Comparison of ENCODE assay signal across 18 mouse cellular contexts in genomic region chr5:113414639-113415038, GRCm38 (mm10). TPM values are rescaled to one million over a fixed set of nuclear protein-coding genes. Genes with fewer than 3 reads are reported as not detected.
DNase-seq lines count a peak whose midpoint lies in the region; ATAC-seq and TF ChIP-seq lines count a peak whose summit lies in the region.
"Had no signal": no experiment of that assay in that cellular context is flagged by ENCODE, and none has a peak within 500 bp of the region (broad histone marks: within the 10 kb centered on the region; RNA-seq: fewer than 3 reads in every experiment).

No protein-coding gene starts in this region.

- peak; percentile 77 for ATAC-seq in forebrain, embryonic 15.5 days (replicated peaks)
- ATAC-seq in forebrain, embryonic 12.5 days (ENCODE audit: low FRiP score), result no peak
- ATAC-seq in lung, embryonic 14.5 days (ENCODE audit: insufficient read depth), result no peak
- ATAC-seq: inflammation-experienced regulatory T-cells, adult 6 months had no signal

- WGBS in forebrain, embryonic 15.5 days, result 29% methylated on average over 2 of the region's 2 CpGs
- WGBS in forebrain, embryonic 12.5 days, result 89% methylated on average over 2 of the region's 2 CpGs
- 79% methylated on average over 2 of the region's 2 CpGs for WGBS in lung, embryonic 14.5 days
- 77% methylated on average over 2 of the region's 2 CpGs for WGBS in lung, adult 2 months

- H3K4me3 ChIP-seq in forebrain, embryonic 15.5 days, result no peak overlapping the region
- no peak overlapping the region for H3K4me3 ChIP-seq in forebrain, embryonic 12.5 days (replicated peaks)
- no peak overlapping the region for H3K4me3 ChIP-seq in lung, embryonic 14.5 days (ENCODE audit: low read depth, low read length)
- H3K4me3 ChIP-seq in lung, adult 2 months (replicated peaks; ENCODE audit: extremely low read depth, low read depth, low read length), result no peak overlapping the region
- H3K4me3 ChIP-seq: erythroblast, embryonic 14.5 days; megakaryocyte, embryonic 14.5 days; stomach, embryonic 15.5 days had no signal

- TF ChIP-seq POLR2A in lung, adult 2 months (IDR thresholded peaks at IDR 0.05; ENCODE audit: borderline replicate concordance, extremely low read depth, low read depth, low read length), result no peak

- H3K27me3 ChIP-seq in forebrain, embryonic 15.5 days, result no peaks in the 10 kb centered on the region
- no peaks in the 10 kb centered on the region for H3K27me3 ChIP-seq in forebrain, embryonic 12.5 days
- no peaks in the 10 kb centered on the region for H3K27me3 ChIP-seq in lung, embryonic 14.5 days (ENCODE audit: insufficient read depth, low read length)
- H3K27me3 ChIP-seq: megakaryocyte, embryonic 14.5 days; stomach, embryonic 15.5 days had no signal

- DNase-seq in lung, embryonic 14.5 days, result peak; percentile 26
- no peak for DNase-seq in lung, adult 2 months
- DNase-seq in cerebellum, adult 9-11 months, result peak; percentile 37
- peak; percentile 77 to 78 for DNase-seq in right cerebral cortex, postnatal 10 days (ENCODE audit: low spot score in 2 of 2)
- DNase-seq in kidney, postnatal 10 days, result no peak
- DNase-seq: adrenal gland, postnatal 14 days; gastrocnemius, postnatal 14 days; lung, adult 18-20 months; thymus, postnatal 4 days had no signal

- no peak overlapping the region for H3K4me2 ChIP-seq in forebrain, embryonic 15.5 days (replicated peaks)
- H3K4me2 ChIP-seq in forebrain, embryonic 12.5 days, result no peak overlapping the region
- H3K4me2 ChIP-seq in lung, embryonic 14.5 days, result no peak overlapping the region
- H3K4me2 ChIP-seq: stomach, embryonic 15.5 days had no signal

- no peaks in the 10 kb centered on the region for H3K36me3 ChIP-seq in forebrain, embryonic 15.5 days
- H3K36me3 ChIP-seq in forebrain, embryonic 12.5 days (replicated peaks), result no peaks in the 10 kb centered on the region
- H3K36me3 ChIP-seq in lung, embryonic 14.5 days (ENCODE audit: insufficient read depth), result no peaks in the 10 kb centered on the region
- H3K36me3 ChIP-seq: stomach, embryonic 15.5 days had no signal

- no peak overlapping the region for H3K27ac ChIP-seq in forebrain, embryonic 15.5 days (replicated peaks)
- no peak overlapping the region for H3K27ac ChIP-seq in forebrain, embryonic 12.5 days
- no peak overlapping the region for H3K27ac ChIP-seq in lung, embryonic 14.5 days (ENCODE audit: low read depth)
- H3K27ac ChIP-seq: kidney, postnatal 0 days; stomach, embryonic 15.5 days had no signal

- no peak for TF ChIP-seq CTCF in lung, embryonic 14.5 days (IDR thresholded peaks at IDR 0.05; ENCODE audit: low read depth)
- no peak for TF ChIP-seq CTCF in lung, adult 2 months (IDR thresholded peaks at IDR 0.05; ENCODE audit: insufficient read depth, low read length)

- H3K9me3 ChIP-seq in forebrain, embryonic 15.5 days, result no peaks in the 10 kb centered on the region
- no peaks in the 10 kb centered on the region for H3K9me3 ChIP-seq in forebrain, embryonic 12.5 days
- H3K9me3 ChIP-seq in lung, embryonic 14.5 days (ENCODE audit: low read depth, low read length), result no peaks in the 10 kb centered on the region
- H3K9me3 ChIP-seq: megakaryocyte, embryonic 14.5 days; stomach, embryonic 15.5 days had no signal

- H3K9ac ChIP-seq in forebrain, embryonic 15.5 days (replicated peaks), result no peak overlapping the region
- H3K9ac ChIP-seq in forebrain, embryonic 12.5 days, result no peak overlapping the region
- H3K9ac ChIP-seq in lung, embryonic 14.5 days, result no peak overlapping the region
- H3K9ac ChIP-seq: stomach, embryonic 15.5 days had no signal

- H3K4me1 ChIP-seq in forebrain, embryonic 15.5 days, result peaks cover 17% of the 10 kb centered on the region
- peaks cover 7% of the 10 kb centered on the region; the same call in 1 of the 2 replicates for H3K4me1 ChIP-seq in forebrain, embryonic 12.5 days
- H3K4me1 ChIP-seq in lung, embryonic 14.5 days (ENCODE audit: insufficient read depth), result no peaks in the 10 kb centered on the region
- no peaks in the 10 kb centered on the region for H3K4me1 ChIP-seq in lung, adult 2 months (ENCODE audit: control insufficient read depth, insufficient read depth, low read length)
- H3K4me1 ChIP-seq: megakaryocyte, embryonic 14.5 days; stomach, embryonic 15.5 days had no signal

RNA-seq across cellular contexts. Expression of gene Aym1, which starts 57.5 kb away (rescaled TPM):
- polyA plus RNA-seq in forebrain, embryonic 15.5 days (2015; fragmentation: Nextera tagmentation; extraction: Ambion mirVana), result not detected in 2 replicates
- not detected in 2 replicates for polyA plus RNA-seq in forebrain, embryonic 12.5 days (2016; fragmentation: Nextera tagmentation; extraction: Ambion mirVana)
- polyA plus RNA-seq in lung, embryonic 14.5 days (2014; fragmentation: Nextera tagmentation; extraction: Ambion mirVana), result not detected in 2 replicates
- not detected in 2 replicates for polyA plus RNA-seq in lung, adult 2 months (2012; rRNA removed)
- polyA plus RNA-seq: erythroblast, embryonic 14.5 days; heart, embryonic 14.5 days; inflammation-experienced regulatory T-cells, adult 6 months; kidney, postnatal 0 days; limb, embryonic 11.5 days; stomach, embryonic 15.5 days had no signal

Comparison
In these comparisons a context has a peak if more than half of its experiments do, and no peak if none do; other contexts are left out.
1. DNase-seq: peak in lung, embryonic 14.5 days (single experiment), cerebellum, adult 9-11 months (single experiment) and right cerebral cortex, postnatal 10 days (2 of 2); none in lung, adult 2 months (single experiment) and kidney, postnatal 10 days (single experiment).